Mouse (Mus musculus) adrenal gland, postnatal 36 days (tissue): ENCODE measurements around the gene Shkbp1. TPM values are rescaled to one million over a fixed set of nuclear protein-coding genes. Genes with fewer than 3 reads are reported as not detected.

Experiments used
- DNase-seq, 2 experiments: peaks; one replicate each; pipeline ENCODE4 v3.0.0; 2021; ENCODE audit warnings: mixed read lengths in 1 of 2
- long read RNA-seq, 2 experiments: library from polyadenylated mRNA; stranded (forward); transcript quantifications; one replicate each; pipeline ENCODE4 v2.0.0; 2021; ENCODE audit warnings: borderline sequencing depth in 2 of 2
- total RNA-seq, 2 experiments: library from RNA; stranded (reverse); gene quantifications; 2 replicates each; pipeline ENCODE4 v1.2.3; 2021

Gene Shkbp1
- 10 to 100 TPM; 22.3 TPM for total RNA-seq
- long read RNA-seq, experiment 1, transcript Shkbp1-201 (18 exons, 2,358 nt) = major isoform, 30 of 44 reads
- long read RNA-seq, experiment 1, partial matches to known transcripts = 4 of 44 reads
- long read RNA-seq, experiment 1, other reads (novel, unspliced or antisense) = 10 of 44 reads
- long read RNA-seq, experiment 2, transcript Shkbp1-201 (18 exons, 2,358 nt) = major isoform, 11 of 15 reads
- long read RNA-seq, experiment 2, partial matches to known transcripts = 3 of 15 reads
- long read RNA-seq, experiment 2, other reads (novel, unspliced or antisense) = 1 of 15 reads

- DNase-seq = peak; percentile 90 to 92
Observed at GRCm38 (mm10) chr7:27355745-27356240, at the start of gene Shkbp1. Shkbp1 (minus strand) TSS chr7:27356019.

DNA sequence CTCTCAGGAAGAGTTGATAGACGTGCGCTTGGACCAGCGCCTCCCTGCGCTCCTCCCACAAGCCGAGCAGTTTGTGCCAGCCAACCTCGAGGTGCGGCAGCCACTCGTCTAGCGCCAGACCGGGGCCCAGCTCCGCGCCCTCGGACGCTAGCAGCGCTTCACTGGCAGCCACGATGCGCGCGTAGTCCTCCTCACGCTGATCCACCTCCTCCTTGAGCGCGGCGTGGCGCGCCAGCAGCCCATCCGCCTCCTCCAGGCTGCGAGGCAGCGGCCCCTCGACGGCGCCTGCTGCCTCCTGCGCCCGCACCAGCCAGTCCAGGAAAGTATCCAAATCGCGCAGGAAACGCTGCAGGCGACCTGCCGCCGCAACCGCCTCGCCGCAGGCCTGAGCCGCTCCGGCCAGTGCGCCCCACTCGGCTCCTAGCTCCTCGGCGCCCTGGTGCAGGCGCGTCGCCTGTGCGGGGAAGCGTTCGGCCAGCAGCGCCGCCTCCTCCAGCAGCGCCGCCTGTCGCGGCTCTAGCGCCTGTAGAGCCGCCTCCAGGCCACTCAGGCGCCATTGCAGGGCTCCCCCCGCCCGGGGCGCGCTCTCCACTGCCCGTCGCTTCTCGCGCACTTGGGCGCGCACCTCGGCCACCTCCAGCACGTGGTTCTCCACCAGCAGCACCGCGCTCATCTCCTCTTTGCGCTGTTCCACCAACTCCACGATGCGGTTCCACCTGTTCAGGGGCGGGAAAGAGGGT lies 48.6 kb upstream of the Shkbp1 start:
- DNase-seq = peak in 1 of 2 experiments; percentile 12

DNA sequence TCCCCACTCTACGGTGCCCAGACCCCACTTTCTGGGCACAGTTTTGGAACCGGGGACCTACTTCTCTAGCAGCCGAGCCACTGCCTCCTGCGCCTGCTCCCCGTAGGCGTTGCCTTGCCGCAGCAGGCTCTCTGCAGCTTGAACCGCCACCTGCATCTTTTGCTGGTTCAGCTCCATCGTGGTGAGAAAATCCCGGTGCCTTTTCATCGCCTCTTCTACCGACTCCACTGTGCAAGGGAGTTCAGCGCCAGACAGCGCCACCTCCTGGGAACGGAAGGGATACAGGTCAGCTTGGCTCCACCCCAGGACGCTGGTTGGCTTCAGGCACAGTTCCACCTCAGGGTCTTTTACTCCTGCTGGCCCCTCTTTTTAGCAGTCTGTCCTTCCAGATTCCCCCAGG lies 46.9 kb upstream of the Shkbp1 start:
- DNase-seq = peak; percentile 71 to 74

DNA sequence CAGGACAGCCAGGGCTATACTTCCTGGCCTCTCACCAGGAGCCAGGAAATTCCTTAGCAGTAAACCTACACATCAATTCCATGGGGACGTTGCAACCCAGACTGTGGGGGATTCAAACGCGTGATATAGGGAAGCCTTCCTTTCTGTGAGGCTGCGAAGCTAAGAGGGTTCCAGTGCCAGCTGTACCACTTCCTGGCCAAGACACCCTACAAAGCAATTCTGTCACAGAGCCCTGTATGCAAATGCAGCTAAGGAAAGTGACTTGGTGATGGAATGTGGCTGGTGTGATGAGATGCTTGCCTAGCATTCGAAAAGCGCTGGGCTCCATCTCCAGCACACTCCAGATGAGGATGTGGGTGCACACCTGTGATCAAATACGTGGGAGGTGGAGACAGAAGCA lies 44.7 kb upstream of the Shkbp1 start:
- no peak for DNase-seq

- peak; percentile 10 to 37 for DNase-seq
Observed at GRCm38 (mm10) chr7:27397048-27397949, 41.5 kb upstream of the Shkbp1 start.

DNA sequence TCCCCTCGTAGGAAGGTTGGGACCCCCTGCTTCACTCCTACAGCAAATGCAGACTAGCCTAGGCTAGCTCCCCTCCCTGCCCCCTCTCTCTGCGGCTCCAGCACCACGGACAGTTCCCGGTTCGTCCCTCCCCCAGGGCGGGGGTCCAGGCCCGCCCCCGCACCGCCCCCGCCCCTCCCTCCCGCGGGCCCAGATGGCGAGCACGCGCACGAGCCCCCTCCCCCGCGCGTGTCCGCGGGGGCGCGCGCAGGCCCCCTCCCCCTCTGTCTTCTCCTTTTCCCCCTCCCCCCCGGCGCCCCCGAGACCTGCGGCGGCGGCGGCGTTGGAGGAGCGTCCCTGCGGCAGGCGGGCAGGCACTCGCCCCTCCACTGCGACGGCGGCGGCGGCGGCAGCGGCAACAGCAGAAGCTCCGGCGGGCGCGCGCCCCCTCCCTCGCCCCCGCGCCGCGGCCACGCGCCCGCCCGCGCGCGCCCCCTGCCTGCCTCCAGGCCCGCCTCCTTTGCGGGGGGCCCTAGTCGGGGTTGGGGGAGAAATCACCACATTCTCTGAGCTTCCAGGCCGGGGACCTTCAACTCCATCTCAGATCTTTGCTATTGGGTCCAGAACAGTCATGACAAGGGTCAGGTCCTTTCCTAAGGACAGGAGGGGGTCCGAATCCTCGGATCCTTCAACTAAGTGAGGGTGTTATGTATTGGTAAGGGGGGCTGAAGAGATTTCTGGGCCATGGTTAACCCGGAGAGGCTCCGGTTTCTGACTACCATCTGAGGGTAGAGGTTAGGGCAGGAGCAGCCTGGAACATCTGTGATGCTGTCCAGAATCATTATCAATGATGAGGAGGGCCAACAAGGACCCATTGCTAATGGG lies 40.6 kb upstream of the Shkbp1 start:
- peak; percentile 48 to 54 for DNase-seq

DNA sequence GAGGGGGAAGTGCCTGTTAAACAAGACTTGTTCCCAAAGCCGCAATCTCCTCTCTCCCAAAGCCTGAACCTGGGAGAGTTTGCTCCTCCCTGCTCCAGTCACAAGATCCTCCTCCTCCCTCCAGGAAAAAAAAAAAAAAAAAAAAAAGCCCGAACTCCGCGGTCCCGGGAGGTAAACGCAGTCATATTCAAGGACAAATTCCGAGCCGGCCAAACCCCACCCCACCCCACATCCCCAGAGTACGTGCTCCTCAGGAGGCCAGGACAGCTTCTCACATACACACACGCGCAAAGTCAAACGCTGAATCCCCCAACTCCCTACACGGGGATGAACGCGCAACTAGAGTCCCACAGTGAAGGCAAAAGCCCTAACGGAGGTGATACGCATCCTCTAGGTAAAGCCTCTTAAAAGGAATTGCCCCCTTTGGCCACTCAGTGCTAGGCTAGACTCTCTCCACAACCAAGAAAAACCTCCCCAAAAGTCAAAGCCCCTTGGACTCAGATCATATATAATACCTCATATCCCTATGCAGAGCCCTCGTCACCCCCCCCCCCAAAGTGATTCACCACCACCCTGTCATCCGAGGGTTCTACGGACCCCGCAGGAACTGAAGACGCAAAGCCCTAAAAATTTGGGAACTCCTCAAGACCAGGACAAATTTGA lies 39.8 kb upstream of the Shkbp1 start:
- DNase-seq = no peak

DNA sequence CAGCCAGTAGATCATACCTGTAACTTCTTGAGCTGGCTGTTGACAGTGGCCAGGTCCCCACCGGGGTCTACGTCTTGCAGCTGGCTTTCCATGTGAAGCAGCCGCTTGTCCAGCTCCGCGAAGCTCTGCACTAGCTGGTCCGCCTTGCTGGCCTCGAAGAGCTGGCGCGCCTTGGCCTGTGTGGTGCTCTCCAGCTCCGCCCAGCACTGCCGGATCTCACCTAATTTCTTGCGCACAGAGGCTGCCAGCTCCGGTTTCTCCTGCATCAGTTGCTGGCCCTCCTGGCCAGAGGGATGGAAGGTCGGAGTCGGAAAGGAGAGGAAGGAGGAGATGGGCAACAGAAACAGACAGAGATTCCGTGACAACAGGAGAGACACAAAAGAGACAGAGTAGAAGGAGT lies 35.6 kb upstream of the Shkbp1 start:
- no peak for DNase-seq

DNA sequence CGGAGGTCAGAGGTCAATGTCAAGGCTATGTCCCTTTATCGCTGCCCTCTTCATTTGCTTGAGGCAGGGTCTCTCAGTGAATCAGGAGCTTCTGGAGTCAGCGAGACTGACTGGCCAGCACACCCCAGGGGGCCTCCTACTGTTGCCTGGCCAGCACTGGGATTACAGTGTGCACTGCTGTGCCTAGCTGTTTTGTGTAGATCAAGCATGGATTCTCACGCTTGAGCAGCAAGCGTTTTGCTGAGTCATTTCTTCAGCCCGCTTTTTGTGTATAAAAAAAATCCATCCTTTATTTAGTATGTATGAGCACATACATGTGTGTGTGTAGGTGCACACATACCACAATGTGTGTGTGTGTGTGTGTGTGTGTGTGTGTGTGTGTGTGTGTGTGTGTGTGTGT lies 33.4 kb upstream of the Shkbp1 start:
- DNase-seq = no peak

DNA sequence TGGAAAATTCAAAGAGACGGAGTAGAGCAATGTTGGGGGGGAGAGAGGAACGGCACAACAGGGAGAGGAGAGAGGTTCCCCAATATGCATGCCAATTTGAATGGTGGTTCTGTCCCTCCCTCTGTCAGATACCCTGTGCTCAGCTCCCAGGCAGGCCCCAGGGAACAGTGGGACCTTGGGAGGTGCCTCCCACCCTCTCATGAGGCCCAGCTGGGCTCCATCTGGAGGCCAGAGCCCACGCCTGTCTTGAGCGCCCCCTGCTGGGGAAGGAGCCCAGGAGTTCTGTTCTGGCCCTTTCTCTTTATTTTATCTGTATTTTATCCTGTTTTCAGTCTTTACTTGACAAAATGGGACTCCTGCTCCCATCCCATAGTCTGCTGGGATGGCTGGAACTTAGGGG lies 28.9 kb upstream of the Shkbp1 start:
- peak; percentile 73 to 87 for DNase-seq

DNA sequence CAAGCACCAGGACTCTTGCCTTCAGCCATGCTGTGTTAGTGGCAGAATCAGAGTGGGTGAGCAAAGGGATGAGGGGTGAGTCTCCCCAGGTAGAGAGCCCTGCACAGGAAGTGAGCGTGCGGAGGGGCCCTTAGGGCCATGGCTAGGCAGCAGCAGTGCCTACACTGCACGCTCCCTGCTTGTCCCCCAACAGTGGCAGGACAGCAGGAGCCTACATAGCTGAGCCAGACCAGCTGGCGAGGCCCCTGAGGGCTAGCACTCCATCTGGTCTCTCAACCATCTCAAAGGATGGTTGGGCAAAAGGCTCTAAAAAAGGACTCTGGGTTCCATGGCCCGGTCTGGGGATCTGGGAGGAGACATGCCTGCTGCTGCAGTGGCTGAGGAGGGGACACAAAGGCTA lies 28.3 kb upstream of the Shkbp1 start:
- DNase-seq = no peak

- DNase-seq = peak in 1 of 2 experiments; percentile 16
Observed at GRCm38 (mm10) chr7:27383233-27383632, 27.4 kb upstream of the Shkbp1 start.

DNA sequence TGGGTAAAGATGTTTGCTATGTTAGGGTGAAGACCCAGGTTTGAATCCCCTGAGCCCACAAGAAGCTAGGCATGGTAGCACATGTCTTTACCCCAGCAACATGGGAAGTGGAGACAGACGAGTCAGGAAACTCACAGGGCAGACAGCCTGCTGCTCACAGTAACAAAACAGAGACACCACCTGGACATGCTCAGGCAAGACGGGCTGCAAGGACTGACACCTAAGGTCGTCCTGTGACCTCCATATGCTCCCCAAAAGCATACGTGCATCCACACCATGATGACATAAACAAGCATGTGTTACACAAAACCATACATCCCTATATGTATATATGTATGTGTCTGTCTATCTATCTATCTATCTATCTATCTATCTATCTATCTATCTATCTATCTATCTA lies 25.7 kb upstream of the Shkbp1 start:
- no peak for DNase-seq

DNA sequence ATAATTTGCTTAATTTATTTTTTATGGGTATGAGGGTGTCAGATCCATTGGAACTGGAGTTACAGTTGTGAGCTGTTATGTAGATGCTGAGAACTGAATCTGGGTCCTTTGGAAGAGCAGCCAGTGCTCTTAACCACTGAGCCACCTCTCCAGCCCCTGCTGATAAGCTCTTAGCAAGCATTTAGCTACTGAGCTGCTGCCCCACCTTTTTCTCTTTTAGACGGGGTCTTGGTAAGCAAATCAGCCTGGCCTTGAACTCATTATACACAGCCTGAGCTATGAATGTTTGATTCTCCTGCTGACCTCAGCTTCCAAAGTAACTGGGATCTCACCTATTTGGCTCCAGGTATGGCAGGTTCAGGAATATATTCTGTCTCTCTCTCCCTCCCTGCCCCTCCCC lies 25.2 kb upstream of the Shkbp1 start:
- DNase-seq = no peak

GRCm38 (mm10) chr7:27379836-27380235 lies 24.0 kb upstream of the Shkbp1 start:
- DNase-seq = no peak

- DNase-seq = no peak
Observed at GRCm38 (mm10) chr7:27378431-27378830, 22.6 kb upstream of the Shkbp1 start.

DNA sequence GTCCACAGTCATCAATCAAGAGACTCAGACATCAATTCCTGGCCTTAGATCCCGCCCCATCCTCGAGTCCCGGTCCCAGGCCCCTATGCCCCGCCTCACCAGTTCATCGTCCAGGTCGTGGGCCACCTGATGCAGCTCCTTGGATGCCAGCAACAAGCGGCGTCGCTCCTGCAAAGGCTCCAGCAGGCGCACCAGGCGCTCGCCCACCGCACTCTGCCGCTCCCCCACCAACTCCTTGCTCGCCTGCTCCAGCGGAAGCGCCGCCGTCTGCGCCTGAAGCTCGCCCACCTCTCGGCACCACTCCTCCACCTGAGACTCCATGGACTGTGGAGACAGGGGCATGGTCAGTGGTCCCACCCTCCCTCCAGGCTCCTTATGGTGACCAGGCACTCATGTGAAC lies 19.5 kb upstream of the Shkbp1 start:
- DNase-seq = no peak

GRCm38 (mm10) chr7:27371715-27372462 lies 16.1 kb upstream of the Shkbp1 start:
- peak; percentile 12 to 29 for DNase-seq

DNA sequence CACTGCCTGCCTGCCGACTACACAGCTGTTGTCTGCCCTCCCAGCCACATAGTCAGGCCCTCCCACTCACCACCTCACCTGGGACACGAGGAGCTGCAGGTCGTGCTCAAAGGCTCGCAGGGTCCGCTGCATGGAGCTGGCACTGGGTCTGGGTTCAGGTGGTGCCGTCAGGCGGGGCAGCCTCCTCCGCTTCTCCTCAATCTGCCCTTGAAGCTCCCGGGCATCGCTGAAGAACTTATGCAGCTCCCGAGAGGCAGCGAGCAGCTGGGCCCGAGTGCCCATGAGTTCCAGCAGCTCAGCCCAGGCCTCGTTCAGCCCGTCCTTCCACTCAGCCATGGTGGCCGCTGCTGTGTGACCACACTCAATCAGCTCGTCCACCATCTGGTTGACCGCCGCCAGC lies 13.3 kb upstream of the Shkbp1 start:
- no peak for DNase-seq

- DNase-seq = no peak
Observed at GRCm38 (mm10) chr7:27367976-27368375, 12.2 kb upstream of the Shkbp1 start.
